Mouse (Mus musculus): ENCODE data around the gene Nme2.
"Not testable (repeated sequence)": the region's sequence is repeated elsewhere in the genome, so short reads cannot be mapped to it uniquely, and the experiment has no call there.

Nme2 gene

DNA sequence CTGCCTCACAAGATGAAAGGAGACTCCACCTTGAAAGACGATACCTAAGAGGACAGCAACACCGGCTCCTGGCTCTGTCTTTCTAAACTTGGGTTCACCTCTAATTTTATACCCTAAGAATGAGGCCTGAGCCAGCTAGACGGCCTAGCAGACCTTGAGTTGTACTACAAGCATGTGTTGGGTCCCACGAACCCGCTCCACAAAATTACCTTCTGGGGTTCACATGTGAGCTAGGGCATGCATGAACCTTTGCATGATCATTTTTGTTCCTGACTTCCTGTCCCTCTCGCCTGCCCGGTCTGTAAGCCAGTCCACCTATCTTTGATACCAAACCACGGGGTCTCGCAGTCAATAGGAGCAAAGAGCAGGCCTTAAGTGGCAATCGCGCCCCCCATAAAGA, 11.3 kb upstream of the Nme2 start:
- DNase-seq (ENCODE audit: low spot score): no peak

DNA sequence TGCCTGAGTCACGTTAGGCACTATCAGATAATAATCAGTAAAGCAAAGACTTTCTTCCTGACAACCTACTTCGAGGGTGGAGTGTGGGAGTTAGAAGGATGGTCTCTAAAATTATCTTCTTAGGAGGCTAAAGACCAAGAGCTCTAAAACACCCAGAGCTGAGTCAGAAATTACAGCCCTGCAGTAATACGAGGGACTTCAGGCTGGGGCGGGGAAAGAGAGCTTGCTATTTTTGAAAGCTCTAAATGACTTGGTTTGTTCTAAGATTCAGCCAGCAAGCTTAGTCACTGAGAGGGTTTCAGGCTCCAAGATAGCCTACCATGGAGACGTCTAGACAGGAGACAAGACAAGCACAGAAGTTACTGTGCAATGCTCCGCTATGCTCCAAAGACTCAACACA, 9.3 kb upstream of the Nme2 start:
- no peak for DNase-seq (ENCODE audit: low spot score)

GRCm38 (mm10) chr11:93963013-93963412, 7.0 kb upstream of the Nme2 start:
- no peak for DNase-seq (ENCODE audit: low spot score)

DNA sequence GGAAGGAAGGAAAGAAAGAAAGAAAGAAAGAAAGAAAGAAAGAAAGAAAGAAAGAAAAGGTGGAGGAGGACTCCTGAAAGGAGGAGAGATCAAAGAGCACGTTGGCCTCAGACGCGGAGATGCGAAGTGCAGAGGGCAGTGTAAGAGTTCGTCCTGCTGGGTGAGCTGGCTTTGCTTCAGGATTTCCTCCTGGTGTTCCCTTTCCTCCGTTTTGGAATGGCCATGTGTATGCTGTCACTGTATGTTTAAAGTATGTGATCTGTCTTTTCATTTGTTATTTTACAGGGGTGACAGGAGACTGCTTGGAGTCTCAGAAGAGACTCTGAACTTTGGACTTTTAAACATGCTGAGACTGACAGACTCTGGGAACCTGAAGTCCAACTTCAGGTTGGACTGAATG, 5.4 kb upstream of the Nme2 start:
- no peak for DNase-seq (ENCODE audit: low spot score)

GRCm38 (mm10) chr11:93957746-93958145, 1.7 kb upstream of the Nme2 start:
- DNase-seq (ENCODE audit: low spot score): no peak

DNA sequence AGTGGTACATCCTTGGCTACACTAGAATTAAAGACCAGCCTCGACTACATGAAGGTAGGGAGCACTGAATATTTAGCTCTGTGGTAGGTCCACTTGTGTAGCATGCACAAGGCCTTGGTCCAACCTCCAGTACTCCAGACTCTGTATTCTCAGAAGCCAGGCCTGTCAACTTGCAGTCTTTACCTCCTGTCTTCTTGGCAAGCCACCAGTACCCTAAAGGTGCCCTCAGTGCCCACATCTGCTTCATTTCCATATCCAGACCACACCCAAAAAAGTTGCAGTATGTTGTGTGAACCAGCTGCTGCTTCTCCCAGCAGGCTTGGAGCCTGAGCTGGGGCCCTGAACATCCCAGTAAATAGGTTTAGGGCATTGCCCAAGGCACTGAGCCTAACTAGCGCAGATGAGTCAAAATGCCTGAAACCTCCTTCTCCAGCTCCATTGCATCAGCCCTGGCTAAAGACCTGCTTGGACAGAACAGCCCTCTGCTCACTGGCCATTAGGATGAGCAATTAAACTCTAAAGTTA, 1.0 kb upstream of the Nme2 start:
- DNase-seq (ENCODE audit: low spot score): no peak

DNA sequence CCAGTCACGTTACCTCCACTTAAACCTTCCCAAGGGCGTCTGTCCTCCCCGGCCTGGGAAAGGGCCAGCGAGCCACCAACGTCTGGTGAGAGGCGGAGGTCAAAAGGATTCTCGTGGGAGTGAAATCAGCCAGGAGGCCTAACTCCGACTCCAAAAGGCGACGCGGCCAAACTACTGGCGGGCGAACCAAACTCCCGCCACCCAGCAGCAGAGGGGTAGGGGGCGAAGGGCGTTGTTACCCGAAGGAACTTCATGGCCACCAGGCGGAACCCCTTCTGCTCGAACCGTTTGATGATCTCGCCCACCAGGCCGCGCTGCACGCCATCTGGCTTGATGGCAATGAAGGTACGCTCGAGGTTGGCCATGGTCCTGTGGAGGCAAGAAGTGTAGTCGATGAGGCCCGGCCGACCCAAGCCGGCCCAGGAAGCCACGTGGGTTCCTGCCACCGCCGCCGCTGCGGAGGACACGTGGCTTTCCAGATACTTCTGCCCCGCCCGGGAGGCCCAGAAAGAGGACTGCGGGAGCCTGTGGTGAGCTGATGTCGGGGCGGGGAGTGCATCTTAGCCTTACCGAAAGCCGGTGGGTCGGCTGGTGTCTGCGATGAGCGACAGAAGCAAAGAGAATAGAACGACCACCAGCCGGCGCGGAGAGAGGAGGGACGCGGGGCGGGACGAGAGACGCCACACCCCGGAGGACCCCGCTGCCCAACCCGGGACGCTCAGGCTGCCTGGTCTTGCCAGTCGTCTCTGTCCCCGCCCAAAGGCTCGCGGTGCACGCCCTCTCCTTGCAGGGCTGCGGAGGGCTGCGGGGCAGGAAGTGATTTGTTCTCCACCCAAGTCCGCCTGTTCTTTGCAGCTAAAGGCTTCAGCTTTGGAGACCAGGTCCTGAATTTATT, 556 bp downstream of the Nme2 start:
- DNase-seq (ENCODE audit: low spot score): peak; percentile 77

DNA sequence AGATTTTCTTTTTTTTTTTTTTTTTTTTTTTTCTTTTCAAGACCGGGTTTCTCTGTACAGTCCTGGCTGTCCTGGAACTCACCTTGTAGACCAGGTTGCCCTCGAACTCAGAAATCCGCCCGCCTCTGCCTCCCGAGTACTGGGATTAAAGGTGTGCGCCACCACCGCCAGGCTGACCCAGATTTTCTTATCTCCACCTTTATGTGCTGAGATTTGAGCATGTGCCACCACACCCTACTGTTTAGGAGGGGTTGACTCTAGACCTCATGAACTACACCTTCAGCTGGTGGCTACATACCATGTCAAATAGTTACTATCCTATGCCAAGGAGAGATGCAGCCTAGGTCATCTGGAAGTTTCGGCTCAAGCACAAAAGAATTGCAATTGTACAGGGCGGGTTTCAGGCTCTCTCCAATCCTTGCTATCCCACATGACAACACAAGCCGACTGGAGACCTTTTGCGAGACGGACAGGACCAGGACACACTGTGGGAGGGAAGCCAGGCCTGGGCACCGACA, 1.3 kb downstream of the Nme2 start:
- DNase-seq (ENCODE audit: low spot score): no peak

DNA sequence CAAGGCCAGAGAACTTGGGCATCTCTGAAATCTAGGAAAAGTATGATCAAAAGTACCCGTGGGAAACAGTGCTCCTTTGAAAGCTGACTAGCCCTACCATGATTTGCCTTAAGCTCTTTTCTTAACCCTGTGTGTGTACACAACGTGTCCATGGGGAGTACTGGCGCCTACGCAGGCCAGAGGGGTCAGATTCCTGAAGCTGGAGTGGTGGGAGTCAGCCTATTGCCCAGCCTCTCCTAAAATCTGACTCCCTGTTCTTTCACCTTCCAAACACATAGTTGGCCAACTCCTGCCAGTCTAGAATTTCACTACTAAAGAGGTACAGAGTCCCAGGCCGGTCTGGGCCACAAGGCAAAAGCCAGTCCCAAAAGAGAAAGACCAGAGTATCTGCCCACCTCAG, 3.7 kb downstream of the Nme2 start:
- no peak for DNase-seq (ENCODE audit: low spot score)

DNA sequence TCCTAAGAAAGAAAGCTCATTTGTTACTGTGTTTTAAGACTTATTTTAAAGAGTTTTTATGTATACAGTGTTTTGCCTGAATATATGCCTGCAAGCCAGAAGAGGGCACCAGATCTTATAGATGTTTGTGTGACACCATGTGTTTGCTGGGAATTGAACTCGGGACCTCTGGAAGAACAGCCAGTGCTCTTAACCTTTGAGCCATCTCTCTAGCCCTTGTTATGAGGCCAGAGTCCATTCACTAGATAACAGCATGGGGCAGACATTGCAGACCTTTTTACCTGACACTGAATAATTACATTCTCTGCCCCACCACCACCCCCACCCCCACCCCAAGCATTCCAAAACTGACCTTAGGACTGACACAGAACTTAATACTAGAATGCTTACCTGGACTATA, 6.0 kb downstream of the Nme2 start:
- DNase-seq (ENCODE audit: low spot score): no peak

- no peak for DNase-seq (ENCODE audit: low spot score)
These were observed 7.0 kb downstream of the Nme2 start for GRCm38 (mm10) chr11:93948887-93949567.

GRCm38 (mm10) chr11:93944986-93945385, 11.1 kb downstream of the Nme2 start:
- DNase-seq (ENCODE audit: low spot score): no peak

- no peak for DNase-seq (ENCODE audit: low spot score)
These were observed 15.2 kb downstream of the Nme2 start for GRCm38 (mm10) chr11:93940906-93941305.

DNA sequence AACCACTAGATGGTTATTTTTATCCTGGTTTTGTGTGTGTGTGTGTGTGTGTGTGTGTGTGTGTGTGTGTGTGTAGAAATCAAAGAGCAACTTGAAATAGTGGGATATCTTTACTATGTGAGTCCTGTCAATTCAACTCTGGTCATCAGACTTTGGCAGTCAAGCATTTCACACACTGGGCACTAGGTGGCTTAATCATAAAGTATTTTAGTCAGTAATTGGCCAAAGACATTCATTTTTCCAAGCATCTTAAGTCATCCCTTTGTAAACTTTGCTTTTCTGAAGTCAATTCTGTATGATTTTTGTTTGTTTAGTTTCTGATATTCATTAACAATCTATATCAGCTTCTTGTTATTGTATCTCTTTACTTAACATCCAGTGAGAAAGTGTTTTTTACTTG, 27.0 kb downstream of the Nme2 start:
- DNase-seq (ENCODE audit: low spot score): no peak

DNA sequence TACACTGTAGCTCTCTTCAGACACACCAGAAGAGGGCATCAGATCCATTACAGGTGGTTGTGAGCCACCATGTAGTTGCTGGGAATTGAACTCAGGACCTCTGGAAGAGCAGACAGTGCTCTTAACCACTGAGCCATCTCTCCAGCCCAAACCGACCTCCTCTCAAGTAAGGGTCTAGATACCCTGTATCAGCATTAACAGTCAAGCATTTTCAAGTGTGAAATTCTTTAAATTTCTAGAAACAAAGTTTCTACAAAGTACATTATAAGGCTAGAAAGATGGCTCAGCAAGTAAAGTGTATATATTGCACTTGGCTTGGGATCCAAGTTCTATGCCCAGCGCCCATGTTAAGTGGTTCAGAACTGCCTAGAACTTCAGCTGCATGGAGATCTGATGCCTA, 41.0 kb downstream of the Nme2 start:
- DNase-seq (ENCODE audit: low spot score): not testable (repeated sequence)

- no peak for DNase-seq (ENCODE audit: low spot score)
These were observed 44.5 kb downstream of the Nme2 start for GRCm38 (mm10) chr11:93911603-93912002.

DNA sequence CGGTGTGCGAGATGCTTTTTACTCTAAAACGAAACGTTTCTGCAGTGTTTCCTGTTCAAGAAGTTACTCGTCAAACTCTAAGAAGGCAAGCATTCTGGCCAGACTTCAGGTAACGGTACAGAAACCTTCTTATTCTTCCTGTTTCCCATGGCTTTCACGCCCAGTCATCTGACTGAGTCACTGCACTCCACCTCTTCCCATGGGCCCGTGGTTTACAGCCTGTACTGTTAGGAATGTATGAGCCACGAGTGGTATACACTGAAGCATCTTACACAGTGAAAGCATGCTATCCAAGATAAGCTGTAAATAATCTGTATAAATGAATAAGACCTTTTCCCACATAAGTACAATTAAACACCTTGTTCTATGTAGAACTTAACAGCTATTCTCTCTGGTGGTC, 47.2 kb downstream of the Nme2 start:
- DNase-seq (ENCODE audit: low spot score): no peak

DNA sequence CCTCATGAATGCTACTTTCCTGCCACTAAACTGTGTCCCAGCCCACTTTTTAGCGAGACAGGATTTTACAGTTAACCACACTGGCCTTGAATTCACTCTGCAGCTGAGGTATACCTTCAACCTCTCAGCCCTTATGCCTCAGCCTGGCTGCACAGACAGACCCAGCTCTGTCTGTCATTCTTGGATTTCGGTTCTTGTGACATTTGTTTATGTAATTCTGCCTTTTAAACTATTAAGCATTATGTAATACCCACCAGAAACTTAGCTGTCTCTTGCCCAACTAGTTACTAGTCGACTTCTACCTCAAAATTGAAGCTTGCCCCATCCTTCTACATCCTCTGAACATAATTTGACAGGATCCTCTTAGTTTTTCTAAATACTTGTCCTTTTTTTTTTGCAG, 48.2 kb downstream of the Nme2 start:
- DNase-seq (ENCODE audit: low spot score): no peak

- DNase-seq (ENCODE audit: low spot score): no peak
These were observed 49.2 kb downstream of the Nme2 start for GRCm38 (mm10) chr11:93906834-93907233.
